Mouse (Mus musculus) myocyte (in vitro differentiated cells): ENCODE results near the gene Cited1.

Experiments used
- E2F4 ChIP-seq: IDR thresholded peaks from one replicate; pipeline ENCODE4 v1.6.1; 2011; ENCODE audit warnings: mild to moderate bottlenecking, control low read depth, moderate library complexity; ENCODE audit not compliant: insufficient read depth
- MAX ChIP-seq: IDR thresholded peaks from one replicate; pipeline ENCODE4 v1.6.1; 2011; ENCODE audit warnings: low read depth, mild to moderate bottlenecking, control low read depth
- MYOG ChIP-seq, 3 experiments: IDR thresholded peaks; one replicate each; pipeline ENCODE4 v1.6.1; 2011; ENCODE audit warnings: control low read depth in 2 of 3, low read depth in 2 of 3, mild to moderate bottlenecking in 2 of 3; ENCODE audit not compliant: insufficient read length in 2 of 3, control insufficient read depth in 1 of 3, insufficient read depth in 1 of 3
- POLR2A ChIP-seq: IDR thresholded peaks from one replicate; pipeline ENCODE4 v1.6.1; 2011; ENCODE audit warnings: low read depth, mild to moderate bottlenecking, control low read depth, moderate library complexity; ENCODE audit not compliant: insufficient read length
- SRF ChIP-seq: IDR thresholded peaks from one replicate; pipeline ENCODE4 v1.6.1; 2011; ENCODE audit warnings: low read depth; ENCODE audit not compliant: control insufficient read depth, insufficient read length
- TCF12 ChIP-seq: IDR thresholded peaks from one replicate; pipeline ENCODE4 v1.6.1; 2011; ENCODE audit warnings: mild to moderate bottlenecking, control low read depth; ENCODE audit not compliant: poor library complexity, insufficient read depth, severe bottlenecking
- TCF3 ChIP-seq: IDR thresholded peaks from one replicate; pipeline ENCODE4 v1.6.1; 2011; ENCODE audit warnings: low read depth, control low read depth; ENCODE audit not compliant: insufficient read length

- TF ChIP-seq MYOG (IDR thresholded peaks at IDR 0.05; ENCODE audit: control insufficient read depth in 1 of 3, insufficient read depth in 1 of 3, insufficient read length in 2 of 3, low read depth in 2 of 3) = no peak
- no peak for TF ChIP-seq POLR2A
- TF ChIP-seq SRF = no peak
- no peak for TF ChIP-seq TCF3
- TF ChIP-seq TCF12 = no peak
- no peak for TF ChIP-seq MAX
- no peak for TF ChIP-seq E2F4
Measured at GRCm38 (mm10) chrX:102259772-102260171, 7.8 kb upstream of the Cited1 start.
